Mouse (Mus musculus) kidney, adult 11 months (tissue): ENCODE data around the gene Fads6.
A peak's percentile ranks its signal among the peaks of the same experiment; 100 is the strongest.

Experiments
- DNase-seq: peaks from one replicate; pipeline ENCODE4 v3.0.0; 2022

Gene Fads6

DNA sequence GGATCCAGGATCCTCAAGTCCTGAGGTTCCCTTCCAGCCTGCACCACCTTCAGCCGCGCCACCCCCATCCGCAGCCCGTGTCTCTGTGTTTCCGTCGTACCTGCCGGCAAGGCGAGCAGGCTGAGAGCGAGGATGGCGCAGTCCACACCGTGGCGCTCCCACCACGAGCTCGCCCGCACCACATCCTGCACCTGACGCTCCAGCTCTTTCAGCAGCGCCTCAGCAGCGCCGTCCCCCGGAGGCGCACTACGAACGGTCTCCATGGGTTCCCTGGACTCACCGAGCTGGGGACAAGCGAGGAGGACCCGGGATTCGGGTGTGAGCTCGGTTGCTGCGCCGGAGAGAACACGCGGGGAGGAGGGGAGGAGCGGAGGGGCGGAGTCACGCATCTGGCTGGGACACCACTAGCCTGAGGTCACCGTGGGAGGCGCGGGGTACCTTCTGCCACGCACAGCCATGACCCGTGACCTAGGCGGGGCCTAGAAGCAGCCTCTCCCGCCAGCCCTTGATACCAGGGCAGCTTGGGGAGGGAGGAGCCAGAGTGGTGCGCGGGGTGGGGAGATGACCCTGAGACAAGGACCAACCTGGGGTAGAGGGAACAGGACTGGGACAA, at the start of gene Fads6:
Gene Fads6 (minus strand): TSS at position 450 of the 613 bp plus-strand sequence.
- peak; percentile 82 for DNase-seq

DNA sequence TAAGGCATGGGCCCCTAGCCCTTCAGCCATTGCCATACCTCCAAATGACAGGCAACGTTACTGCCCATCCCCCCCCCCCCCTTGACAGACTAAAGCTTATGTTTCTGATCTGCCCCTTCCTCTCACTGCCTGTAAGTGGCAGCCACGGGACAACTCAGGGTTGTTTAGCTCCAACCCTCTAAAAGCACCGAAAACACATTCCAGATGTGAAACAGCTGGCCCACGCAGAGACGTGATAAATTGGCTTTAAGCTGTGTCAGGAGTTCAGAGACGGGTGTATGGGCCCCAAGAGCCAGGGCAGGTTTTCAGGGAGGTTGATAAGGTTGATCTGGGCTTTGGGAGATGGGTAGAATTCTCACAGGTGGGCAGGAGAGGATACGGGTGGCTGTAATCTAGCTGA, 48.1 kb upstream of the Fads6 start:
- no peak for DNase-seq

DNA sequence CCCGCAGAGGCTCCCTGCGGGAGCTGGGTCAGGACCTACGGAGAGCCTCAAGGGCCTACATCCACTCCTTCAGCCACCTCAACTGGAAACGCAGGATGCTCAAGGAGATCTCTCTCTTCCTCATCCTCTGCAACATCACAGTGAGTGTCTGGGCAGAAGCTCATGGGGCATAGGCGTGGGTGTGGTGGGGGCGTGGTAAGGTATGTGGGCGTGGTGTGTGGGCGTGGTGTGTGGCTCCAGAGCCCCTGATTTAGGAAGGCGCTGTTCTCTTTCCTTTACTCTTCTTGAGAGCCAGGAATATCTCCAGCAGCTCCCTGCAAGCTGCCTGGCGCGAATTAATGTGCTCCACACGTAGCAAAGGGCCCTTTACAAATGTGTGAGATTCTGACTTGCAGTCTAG, 47.5 kb upstream of the Fads6 start:
- DNase-seq = no peak

DNA sequence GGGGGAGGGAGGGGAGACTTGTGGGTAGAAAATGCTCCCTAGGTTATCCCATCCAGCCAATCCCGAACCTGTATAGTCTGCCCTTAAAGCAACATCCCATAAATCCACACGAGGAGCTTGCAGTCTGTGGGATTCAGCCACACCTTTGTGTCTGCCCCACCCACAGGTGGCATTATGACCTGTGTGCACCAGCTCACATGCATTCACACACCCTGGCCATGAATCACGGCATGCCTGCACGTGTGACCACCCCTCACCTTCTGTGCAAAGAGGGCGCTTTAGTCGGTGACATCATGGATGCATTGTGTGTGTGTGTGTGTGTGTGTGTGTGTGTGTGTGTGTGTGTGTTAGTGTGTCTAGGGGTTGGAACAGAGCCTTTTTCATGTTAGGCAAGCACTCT, 44.4 kb upstream of the Fads6 start:
- no peak for DNase-seq

DNA sequence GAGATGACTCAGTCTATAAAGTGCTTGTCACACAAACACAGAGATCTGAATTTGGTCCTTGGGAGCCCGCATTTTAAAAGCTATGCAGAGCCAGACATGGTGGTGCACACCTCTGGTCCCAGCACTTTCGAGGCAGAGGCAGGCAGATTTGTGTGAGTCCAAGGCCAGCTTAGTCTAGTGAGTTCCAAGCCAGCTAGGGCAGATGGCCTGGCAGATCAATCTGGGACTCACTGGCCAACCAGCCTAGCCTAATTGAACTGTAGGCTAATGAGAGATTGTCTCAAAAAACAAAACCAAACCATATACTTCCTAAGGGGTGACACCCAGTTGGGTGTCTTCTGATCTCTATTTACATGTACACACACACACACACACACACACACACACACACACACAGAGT, 43.8 kb upstream of the Fads6 start:
- DNase-seq = no peak

DNA sequence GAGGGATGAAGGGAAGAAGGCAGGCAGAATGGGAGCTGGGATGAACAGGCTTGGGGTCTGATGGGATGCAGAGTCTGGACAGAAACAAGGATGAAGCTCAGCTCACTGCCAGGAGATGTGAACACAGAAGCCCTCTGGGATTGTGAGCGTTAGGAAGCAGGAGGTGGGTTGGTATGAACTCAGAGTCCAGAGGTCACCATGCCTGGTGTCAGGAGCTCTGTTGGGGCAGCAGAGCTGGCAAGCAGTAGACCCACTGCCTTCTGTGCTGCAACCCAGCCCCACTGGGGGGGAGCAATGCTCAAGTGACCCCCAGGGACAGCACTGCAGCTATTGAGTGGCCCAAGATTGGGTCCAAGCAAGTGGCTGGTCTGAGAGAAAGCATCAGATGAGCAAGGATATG, 40.4 kb upstream of the Fads6 start:
- DNase-seq = peak; percentile 34

DNA sequence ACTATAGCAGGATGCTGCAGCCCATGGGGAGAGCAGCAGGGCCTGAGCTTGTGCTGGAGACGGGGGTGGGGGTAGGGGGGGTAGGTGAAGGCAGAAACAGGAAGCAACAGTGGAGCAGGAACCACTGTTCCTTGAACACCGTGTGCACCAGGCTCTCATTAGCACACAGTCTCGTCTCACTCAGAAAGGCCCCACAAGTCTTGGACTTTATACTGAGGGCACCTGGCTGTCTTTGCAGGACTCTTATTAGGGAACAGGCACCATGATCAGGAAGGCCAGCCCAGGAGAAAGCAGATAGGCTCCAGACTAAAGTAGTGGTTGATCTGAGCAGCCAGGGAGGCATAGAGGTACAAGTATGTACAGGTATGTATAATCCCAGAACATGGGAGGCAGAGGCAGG, 39.9 kb upstream of the Fads6 start:
- DNase-seq = peak; percentile 21

DNA sequence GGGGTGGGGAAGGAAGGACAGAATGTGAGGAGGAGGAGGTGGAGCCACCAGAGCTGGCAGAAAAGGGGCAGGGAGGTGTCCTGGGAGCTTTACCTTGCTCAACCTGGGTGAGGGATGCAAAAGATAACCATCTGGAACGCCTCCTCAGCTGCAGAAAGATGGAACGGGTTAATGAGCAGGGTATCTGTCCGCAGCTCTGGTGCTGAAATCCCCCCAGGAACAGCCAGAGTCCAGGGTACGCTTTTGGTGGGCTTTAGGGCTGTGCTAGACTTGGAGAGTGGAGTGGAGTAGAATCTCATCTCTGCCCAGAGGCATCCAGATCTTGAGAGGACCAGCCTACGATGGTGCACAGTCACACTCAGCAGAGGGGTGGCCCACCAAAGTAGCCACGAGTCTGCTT, 38.7 kb upstream of the Fads6 start:
- DNase-seq = no peak

DNA sequence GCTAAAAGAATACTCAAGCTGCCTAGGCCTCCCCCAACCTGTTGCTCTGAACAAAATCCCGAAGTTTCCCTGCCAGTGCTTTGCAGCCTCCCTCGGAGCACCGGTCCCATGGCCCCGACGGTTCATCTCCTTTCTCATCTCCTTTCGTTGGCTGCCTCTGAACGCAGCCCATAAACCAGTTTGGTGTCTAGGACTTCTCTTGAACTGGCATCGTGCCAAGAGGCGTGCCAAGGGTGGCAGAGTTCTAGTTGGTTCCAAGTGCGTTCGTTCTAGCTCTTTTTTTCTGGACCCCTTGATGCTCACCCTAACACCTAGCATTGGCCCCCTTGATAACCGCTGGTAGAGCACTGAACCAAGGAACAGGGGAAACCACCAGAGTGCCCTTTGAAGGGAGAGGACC, 37.8 kb upstream of the Fads6 start:
- no peak for DNase-seq

DNA sequence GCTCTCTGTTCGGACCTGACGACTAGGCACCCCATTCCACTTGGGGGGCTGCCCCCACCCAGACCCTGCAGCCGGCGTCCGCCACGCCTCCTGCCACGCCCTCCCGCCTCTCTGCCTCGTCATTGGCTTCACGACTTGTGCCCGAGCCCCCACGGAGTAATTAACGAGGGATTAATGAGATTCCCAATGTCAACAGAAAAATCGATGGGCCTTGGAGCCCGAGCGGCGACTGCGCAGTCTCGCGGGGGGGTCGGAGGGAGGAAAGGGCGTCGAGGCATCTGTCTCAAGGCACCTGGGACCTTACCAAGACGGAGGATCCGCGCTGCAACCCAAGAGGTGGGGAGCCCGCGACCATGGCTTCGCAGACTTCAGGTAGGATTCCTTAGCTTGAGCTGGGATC, 37.1 kb upstream of the Fads6 start, which contains the start of gene Otop3:
Gene Otop3 (plus strand): TSS at position 201 of the 400 bp plus-strand sequence.
- no peak for DNase-seq

DNA sequence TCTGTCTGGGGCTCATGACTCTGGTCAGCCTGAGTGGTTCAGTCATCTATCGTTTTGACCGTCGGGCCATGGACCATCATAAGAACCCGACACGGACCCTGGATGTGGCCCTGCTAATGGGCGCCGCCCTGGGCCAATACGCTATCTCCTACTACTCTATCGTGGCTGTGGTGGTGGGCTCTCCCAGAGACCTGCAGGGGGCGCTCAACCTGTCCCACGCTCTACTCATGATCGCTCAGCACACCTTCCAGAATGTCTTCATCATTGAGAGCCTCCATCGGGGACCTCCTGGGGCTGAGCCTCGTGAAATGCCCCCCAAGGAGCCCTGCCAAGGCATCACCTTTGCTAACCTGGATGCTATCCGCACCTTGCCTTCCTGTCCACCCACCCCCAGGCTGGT, 31.9 kb upstream of the Fads6 start:
- no peak for DNase-seq

DNA sequence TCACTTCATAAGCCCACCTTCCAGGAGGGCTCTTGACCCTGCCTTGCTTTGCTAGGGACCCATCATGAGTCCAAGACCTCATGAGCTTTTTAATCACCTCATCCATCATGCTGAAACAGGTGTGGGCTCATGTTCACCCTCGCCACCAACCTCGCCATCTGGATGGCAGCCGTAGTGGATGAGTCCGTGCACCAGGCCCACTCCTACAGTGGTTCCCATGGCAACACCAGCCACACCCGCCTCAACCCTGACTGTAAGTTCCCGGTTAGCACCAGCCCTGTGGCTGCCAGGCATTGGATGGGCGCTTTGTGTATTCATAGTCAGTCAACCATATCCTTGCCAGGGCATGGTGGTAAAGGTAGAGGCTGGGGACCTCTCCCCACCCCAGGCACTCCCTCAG, 29.3 kb upstream of the Fads6 start:
- DNase-seq = no peak

DNA sequence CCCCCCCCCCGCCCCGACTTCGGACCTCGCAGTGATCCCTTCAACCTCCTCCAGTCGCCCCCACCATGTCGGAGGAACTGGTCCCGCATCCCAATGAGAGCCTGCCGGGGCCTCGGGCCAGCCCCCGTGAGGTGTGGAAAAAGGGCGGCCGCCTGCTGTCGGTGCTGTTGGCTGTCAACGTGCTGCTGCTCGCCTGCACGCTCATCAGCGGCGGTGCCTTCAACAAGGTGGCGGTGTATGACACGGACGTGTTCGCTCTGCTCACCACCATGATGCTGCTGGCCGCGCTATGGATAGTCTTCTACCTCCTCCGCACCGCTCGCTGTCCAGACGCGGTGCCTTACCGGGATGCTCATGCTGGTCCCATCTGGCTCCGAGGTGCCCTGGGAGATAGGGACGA, 25.9 kb upstream of the Fads6 start:
- no peak for DNase-seq

DNA sequence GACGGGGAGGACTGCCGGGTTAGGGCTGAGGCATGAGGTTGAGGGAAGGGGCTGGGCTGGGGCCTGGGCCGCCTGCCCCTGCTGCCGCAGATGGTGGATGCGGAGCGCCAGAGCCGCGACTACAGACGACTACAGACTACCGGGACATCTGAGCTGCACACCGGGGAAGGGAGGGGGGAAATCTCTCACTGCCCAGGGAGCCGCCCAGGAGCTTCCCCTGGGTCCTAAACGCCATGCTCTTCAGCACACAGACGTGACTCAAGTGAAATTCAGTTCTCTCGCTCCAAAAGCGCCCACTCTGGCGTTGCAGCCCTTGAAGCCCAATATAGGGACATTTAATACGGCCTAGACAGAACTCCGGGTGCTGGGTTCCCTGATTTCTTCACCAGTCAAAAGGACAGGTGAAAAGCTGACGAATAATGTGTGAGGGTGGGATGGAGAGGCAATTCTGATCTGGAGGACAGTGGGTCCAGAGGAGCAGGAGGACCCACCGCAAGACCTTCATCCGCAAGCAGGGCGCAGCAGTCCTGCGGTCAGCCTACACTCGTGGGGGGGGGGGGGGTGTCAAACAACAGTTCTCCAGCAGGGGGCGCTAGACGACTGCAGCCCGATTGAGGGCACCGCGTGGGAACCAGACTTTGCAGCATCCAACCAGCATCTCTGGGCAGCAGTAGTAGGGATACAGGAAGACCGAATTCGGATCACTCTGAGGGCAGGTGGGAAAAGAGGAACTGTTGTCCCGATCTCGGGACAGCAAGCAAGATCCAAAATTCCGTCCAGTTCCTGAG, 24.6 kb upstream of the Fads6 start, which contains the start of gene Ush1g:
Gene Ush1g (minus strand): TSS at position 136 of the 788 bp plus-strand sequence.
- no peak for DNase-seq

DNA sequence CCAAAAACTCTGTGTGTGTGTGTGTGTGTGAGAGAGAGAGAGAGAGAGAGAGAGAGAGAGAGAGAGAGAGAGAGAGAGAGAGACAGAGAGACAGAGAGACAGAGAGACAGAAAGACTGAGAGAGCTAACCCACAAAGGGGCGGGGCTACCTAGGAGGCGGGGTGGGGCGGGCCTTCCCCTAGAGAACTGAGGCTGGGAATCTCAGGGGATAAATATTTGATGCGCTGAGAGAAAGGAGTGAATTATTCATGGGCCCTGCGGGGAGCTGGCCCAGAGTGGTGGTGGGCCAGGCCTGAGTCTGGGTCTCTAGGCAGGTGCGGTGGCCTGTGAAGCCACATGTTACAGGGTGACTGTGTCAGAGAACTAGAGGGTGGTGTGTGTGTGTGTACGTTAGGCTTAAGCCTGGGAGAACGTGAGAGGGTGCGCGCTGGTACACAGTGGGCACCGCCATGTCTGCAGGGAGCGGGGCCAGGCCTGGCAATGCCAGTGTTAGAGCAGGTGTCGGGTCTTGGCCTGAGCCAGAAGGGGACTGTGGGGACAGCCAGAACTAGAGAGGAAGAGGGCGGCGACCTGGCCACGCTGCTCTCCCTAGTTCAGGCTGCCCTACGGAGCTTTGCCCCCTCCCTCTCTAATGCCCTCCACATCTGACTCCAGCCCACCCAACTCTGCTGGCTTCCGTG, 22.4 kb upstream of the Fads6 start:
- DNase-seq = no peak

DNA sequence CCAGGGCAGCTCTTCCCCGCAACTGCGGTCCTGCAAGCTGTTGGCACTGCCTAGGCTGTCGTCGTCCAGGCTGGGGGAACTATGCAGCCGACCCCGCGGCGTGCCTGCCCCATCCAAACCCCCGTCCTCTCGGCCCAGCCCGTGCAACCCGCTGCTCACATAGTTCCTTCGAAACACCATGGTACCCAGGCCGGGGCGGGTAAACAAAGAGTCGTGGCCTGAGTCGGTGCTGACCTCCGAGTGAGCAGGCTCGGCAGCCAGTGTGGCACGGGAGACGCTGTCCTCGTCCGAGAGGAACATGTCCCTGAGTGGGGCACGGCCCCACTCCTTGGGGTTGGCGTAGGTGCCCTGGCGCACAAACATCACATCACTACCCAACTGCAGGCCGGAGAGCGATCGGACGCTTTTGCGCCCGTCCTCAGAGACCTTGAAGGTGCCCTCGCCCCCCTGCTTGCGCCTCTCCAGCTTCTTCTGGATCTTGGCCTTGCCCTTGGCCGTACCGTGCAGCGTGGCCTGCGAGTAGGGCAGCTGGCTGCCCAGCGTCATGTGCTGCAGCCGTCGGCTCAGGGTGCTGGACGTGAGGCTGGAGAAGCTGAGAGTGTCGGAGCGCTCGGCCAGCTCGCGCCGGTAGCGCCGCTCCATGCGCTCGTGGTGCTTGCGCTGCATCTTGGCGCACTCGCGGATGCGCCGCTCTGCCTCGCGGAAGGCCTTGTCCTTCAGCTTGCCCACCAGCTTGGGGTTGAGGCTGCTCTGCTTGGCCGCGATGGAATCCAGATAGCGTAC, 21.0 kb upstream of the Fads6 start:
- DNase-seq = no peak

DNA sequence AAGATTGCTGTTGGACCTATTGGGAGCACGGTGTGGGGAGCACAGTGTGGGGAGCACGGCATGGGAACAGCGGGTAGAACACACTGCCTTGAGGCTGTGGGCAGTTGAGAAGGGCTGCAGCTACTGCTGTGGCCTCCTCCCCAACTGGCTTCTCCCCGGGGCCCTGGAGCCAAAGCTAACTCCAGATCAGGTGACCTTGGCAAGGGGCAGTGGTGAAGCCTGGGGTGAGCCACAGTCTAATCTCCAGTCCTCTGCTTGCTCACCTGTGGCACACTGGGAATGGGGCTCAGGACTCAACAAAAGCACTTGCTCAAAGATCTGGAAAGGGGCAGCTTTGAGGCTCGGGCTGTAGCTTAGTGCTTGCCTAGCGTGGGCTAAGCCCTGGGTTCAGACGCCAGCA, 19.7 kb upstream of the Fads6 start:
- no peak for DNase-seq

DNA sequence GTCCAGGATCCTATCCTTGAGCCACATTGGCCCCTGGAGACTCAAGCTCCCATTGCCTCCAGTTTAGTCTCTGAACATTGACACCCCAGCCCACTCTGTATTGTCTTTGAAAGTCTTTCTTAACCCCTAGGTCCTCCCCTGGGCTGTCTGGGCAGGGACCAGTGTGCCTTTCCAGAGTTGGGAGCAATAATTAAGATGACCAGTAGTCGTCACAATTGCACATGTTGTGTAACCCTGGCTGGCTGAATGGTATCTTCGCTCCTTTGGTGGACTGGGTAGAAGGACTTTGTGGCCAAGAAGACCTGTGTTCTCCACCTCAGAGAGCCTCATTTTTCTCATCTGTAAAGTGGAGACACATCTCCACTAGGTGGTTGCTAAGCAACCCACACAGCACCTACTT, 16.8 kb upstream of the Fads6 start:
- no peak for DNase-seq

DNA sequence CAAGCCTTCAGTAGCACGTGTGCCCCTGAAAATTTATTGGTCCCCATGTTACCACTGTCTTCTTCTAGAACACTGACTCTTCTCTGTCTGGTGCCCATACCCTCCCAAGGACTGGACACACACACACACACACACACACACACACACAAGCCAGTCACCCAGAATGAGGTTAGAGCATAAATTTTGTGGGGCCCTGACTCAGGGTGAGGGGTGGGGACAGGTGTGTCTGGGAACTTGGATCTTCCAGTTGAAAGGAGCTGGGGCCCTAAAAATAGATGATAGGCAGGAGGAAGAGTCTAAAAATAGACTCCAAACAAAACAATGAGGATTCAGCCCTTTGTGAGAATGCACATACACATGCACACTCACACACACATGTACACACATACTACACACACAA, 11.3 kb upstream of the Fads6 start:
- DNase-seq = no peak

DNA sequence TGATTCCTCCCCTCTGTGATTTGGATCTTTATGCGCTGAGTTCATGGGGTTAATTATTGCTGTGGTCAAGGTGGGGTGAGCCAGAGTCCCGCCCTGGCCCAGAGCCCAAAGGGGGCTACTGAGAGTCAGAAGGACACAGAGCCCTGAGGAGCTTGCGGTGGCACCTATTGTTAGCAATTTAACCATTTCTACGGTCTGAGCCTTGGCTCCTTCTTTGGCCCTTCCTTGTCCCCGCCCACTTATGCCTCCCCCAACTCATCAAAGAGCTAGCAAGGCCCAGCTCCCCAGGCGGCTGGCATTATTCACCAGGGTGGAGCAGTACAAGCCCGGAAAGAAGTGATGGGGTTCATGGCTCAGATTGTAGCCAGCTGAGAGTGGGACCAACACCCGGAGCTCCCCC, 9.4 kb upstream of the Fads6 start, which contains the start of gene Otop2:
Gene Otop2 (plus strand): TSS at position 301 of the 400 bp plus-strand sequence.
- no peak for DNase-seq

DNA sequence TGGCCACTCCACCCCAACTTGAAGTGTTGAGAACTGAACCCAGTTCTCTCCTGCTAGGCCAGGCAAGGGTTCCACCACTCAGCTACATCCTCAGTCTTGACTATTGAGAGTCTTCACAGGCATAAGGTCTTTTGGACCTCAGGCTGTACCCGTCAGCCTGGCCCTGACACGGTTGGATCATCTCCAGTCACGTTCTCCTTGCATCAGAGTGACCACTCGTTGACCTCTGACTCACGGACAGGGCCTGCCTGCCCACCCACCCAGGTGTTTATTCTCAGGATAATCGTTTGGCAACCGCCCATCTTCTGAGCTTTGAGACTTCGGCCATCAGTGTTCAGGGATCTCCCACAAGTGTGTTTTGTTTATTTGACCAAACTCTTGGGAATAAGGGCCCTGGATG, 5.7 kb upstream of the Fads6 start:
- DNase-seq = no peak

DNA sequence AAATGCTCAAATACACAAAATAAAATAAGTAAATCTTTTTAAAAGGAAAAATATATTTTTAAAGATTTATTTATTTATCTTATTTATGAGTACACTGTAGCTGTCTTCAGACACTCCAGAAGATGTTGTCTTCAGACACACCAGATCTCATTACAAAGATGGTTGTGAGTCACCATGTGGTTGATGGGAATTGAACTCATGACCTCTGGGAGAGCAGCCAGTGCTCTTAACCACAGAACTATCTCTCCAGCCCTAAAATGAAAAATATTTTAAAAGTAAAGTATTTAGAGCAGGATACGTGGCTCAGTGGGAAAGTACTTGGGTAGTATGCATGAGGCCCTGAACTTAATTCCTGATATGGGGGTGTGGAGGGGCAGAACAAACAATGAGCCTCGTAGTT, 3.9 kb upstream of the Fads6 start:
- no peak for DNase-seq

DNA sequence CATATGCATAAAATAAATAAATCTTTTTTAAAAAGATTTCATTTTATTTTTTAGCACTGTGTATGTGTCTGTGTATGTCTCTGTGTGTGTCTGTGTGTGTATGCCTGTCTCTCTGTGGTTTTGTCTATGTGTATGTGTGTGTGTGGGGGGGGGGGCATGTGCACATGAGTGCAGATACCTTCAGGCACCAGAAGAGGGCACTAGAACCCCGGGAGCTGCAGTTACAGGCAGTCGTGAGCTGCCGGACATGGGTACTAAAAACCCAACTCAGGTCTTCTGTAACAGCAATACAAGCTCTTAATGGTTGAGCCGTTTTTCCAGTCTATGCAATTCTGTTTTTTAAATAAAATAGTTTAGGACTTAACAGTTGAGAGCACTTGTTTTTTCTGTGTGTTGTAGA, 3.3 kb upstream of the Fads6 start:
- no peak for DNase-seq
